Mouse (Mus musculus): Measurements from ENCODE around the gene Osbpl9. TPM values are rescaled to one million over a fixed set of nuclear protein-coding genes. Genes with fewer than 3 reads are reported as not detected.

Gene Osbpl9
- polyA plus RNA-seq, 1 experiment from 2014 or later: 57.2 TPM

DNA sequence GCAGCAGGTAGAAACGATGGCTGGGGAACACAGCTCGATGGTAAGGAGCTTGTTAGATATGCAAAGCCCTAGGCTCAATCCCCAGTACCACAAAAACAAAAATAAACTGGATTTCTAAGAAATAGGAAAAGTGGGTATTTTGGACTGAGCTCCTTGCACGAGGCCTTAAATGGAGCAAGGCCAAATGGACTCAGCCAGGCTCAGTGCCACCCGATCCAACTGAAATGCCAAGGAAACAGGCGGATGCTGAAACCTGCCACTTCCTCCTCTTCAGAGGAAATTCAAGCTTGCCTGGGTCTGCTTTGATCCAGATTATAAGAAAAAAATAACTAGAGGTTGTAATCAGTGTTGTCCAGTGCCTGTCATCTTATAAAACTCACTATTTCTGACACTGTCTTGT, 112.9 kb downstream of the Osbpl9 start:
- H3K27me3 ChIP-seq (ENCODE audit: control insufficient read depth, insufficient read depth, low read length): no peaks in the 10 kb centered on the region
- no peak overlapping the region for H3K27ac ChIP-seq (ENCODE audit: low read length)
- no peaks in the 10 kb centered on the region for H3K9me3 ChIP-seq (replicated peaks; ENCODE audit: control insufficient read depth, low read length)
- H3K36me3 ChIP-seq (ENCODE audit: control insufficient read depth, insufficient read depth): peaks cover 3% of the 10 kb centered on the region
- peaks cover 8% of the 10 kb centered on the region for H3K4me1 ChIP-seq (ENCODE audit: control insufficient read depth, insufficient read depth, low read length)
- 80% methylated on average over 5 of the region's 5 CpGs for whole genome bisulfite sequencing
- H3K9ac ChIP-seq (ENCODE audit: low read length): no peak overlapping the region
- H3K4me2 ChIP-seq (ENCODE audit: low read depth, low read length): no peak overlapping the region
- no peak for ATAC-seq (replicated peaks; ENCODE audit: extremely low read depth, insufficient read depth, low FRiP score)
- H3K4me3 ChIP-seq (ENCODE audit: low read length): no peak overlapping the region

DNA sequence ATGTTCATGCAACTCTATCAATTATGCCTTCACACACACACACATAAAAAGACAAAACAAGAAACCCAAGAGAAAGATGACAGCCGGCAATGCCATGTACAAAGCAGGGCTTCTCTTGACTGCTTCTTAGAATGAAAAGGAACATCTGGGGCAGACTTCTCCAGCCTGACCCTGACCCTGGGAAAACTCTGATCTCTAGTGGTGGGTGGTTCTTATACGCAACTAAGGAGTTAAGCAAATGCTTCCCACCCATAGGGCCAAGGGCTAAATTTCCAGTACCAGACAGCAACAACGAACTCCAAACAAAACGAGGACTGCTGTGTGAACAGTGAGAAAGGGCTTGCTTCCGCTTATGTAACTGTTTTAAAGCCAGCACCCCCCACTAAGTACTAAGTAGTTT, 122.0 kb downstream of the Osbpl9 start:
- WGBS: 58% methylated on average over 5 of the region's 5 CpGs
- H3K9ac ChIP-seq (ENCODE audit: low read length): no peak overlapping the region
- H3K27me3 ChIP-seq (ENCODE audit: control insufficient read depth, insufficient read depth, low read length): no peaks in the 10 kb centered on the region
- peaks cover 31% of the 10 kb centered on the region for H3K36me3 ChIP-seq (ENCODE audit: control insufficient read depth, insufficient read depth)
- no peaks in the 10 kb centered on the region for H3K9me3 ChIP-seq (replicated peaks; ENCODE audit: control insufficient read depth, low read length)
- no peaks in the 10 kb centered on the region for H3K4me1 ChIP-seq (ENCODE audit: control insufficient read depth, insufficient read depth, low read length)
- no peak overlapping the region for H3K27ac ChIP-seq (ENCODE audit: low read length)
- no peak overlapping the region for H3K4me3 ChIP-seq (ENCODE audit: low read length)
- ATAC-seq (replicated peaks; ENCODE audit: extremely low read depth, insufficient read depth, low FRiP score): no peak
- no peak overlapping the region for H3K4me2 ChIP-seq (ENCODE audit: low read depth, low read length)

DNA sequence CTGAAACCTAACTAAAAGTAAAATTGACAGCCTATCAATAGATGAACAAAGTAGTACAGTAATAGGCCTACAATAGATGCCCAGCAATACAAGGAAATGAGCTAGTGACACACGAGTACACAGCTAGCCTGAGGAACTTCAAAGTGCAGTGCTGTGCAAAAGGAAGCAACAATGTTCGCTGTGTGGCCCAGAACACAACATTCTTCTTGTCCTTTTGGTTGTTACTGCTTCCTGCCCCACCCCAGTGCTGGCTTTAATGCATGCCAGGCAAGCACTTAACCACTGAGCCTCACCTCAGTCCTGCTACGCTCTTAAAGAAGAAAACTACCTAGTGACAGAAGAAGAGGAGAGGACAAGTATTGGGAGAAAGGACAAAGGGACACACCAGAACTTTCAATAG, 122.4 kb downstream of the Osbpl9 start:
- Histone ChIP-seq H3K4me1 (ENCODE audit: control insufficient read depth, insufficient read depth, low read length) (no peaks in the 10 kb centered on the region), H3K4me2 (ENCODE audit: low read depth, low read length) (no peak overlapping the region), H3K36me3 (ENCODE audit: control insufficient read depth, insufficient read depth) (peaks cover 31% of the 10 kb centered on the region), H3K4me3 (ENCODE audit: low read length) (no peak overlapping the region), H3K9me3 (replicated peaks; ENCODE audit: control insufficient read depth, low read length) (no peaks in the 10 kb centered on the region), H3K27ac (ENCODE audit: low read length) (no peak overlapping the region), H3K9ac (ENCODE audit: low read length) (no peak overlapping the region), H3K27me3 (ENCODE audit: control insufficient read depth, insufficient read depth, low read length) (no peaks in the 10 kb centered on the region)
- no peak for ATAC-seq (replicated peaks; ENCODE audit: extremely low read depth, insufficient read depth, low FRiP score)
- 75% methylated on average over 3 of the region's 3 CpGs for WGBS

GRCm38 (mm10) chr4:109078941-109079340, 123.1 kb downstream of the Osbpl9 start:
- 92% methylated on average over 7 of the region's 7 CpGs for WGBS
- ATAC-seq (replicated peaks; ENCODE audit: extremely low read depth, insufficient read depth, low FRiP score): no peak
- H3K36me3 ChIP-seq (ENCODE audit: control insufficient read depth, insufficient read depth): peaks cover 31% of the 10 kb centered on the region
- H3K27me3 ChIP-seq (ENCODE audit: control insufficient read depth, insufficient read depth, low read length): no peaks in the 10 kb centered on the region
- H3K27ac ChIP-seq (ENCODE audit: low read length): no peak overlapping the region
- H3K9me3 ChIP-seq (replicated peaks; ENCODE audit: control insufficient read depth, low read length): no peaks in the 10 kb centered on the region
- H3K4me3 ChIP-seq (ENCODE audit: low read length): no peak overlapping the region
- no peaks in the 10 kb centered on the region for H3K4me1 ChIP-seq (ENCODE audit: control insufficient read depth, insufficient read depth, low read length)
- H3K9ac ChIP-seq (ENCODE audit: low read length): no peak overlapping the region
- H3K4me2 ChIP-seq (ENCODE audit: low read depth, low read length): no peak overlapping the region

DNA sequence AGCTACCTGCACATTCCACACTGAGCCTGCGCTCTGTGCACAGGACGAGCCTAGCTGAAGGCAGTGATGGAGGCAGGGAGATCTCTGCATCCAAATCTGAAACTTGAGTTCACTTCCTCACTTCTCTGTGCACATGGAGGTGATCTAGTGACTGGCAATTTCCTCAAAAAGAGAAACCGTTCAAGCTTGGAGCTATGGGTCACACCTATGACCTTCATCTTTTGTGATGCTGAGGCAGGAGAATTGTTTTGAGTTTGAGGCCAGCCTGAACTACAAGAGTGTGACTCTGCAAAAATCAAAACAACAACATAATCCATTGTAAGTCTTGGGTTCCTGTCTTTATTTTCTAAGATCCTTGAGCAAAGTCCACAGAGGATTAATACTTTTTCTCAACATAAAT, 128.8 kb downstream of the Osbpl9 start:
- Histone ChIP-seq H3K4me1 (ENCODE audit: control insufficient read depth, insufficient read depth, low read length) (peaks cover 6% of the 10 kb centered on the region), H3K27ac (ENCODE audit: low read length) (no peak overlapping the region), H3K9me3 (replicated peaks; ENCODE audit: control insufficient read depth, low read length) (no peaks in the 10 kb centered on the region), H3K9ac (ENCODE audit: low read length) (no peak overlapping the region), H3K27me3 (ENCODE audit: control insufficient read depth, insufficient read depth, low read length) (no peaks in the 10 kb centered on the region), H3K4me3 (ENCODE audit: low read length) (no peak overlapping the region), H3K36me3 (ENCODE audit: control insufficient read depth, insufficient read depth) (peaks cover 4% of the 10 kb centered on the region; the same call in 1 of the 2 replicates), H3K4me2 (ENCODE audit: low read depth, low read length) (no peak overlapping the region)
- WGBS: 80% methylated on average over 3 of the region's 3 CpGs
- no peak for ATAC-seq (replicated peaks; ENCODE audit: extremely low read depth, insufficient read depth, low FRiP score)

DNA sequence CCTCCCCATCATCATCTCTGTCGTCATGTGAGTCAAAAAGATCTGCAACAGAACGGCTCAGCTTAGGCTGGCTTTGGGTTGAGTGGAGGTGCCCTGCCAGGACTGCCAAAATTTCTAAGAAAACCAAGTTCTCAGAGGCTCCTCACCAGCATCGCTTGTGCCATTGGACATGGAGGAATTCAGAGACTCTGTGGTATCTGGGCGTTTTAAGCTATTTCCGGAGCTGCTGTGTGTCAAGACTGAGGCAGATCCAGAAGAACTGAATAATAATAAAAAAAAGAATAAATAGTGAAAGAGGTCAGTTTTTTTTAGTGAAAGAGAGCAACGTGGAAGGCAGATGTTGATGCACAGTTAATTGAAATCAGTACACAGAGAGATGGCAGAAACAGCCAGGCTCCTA, 129.2 kb downstream of the Osbpl9 start:
- H3K27ac ChIP-seq (ENCODE audit: low read length): no peak overlapping the region
- no peak overlapping the region for H3K9ac ChIP-seq (ENCODE audit: low read length)
- peaks cover 6% of the 10 kb centered on the region for H3K4me1 ChIP-seq (ENCODE audit: control insufficient read depth, insufficient read depth, low read length)
- no peak overlapping the region for H3K4me3 ChIP-seq (ENCODE audit: low read length)
- no peaks in the 10 kb centered on the region for H3K27me3 ChIP-seq (ENCODE audit: control insufficient read depth, insufficient read depth, low read length)
- ATAC-seq (replicated peaks; ENCODE audit: extremely low read depth, insufficient read depth, low FRiP score): no peak
- no peak overlapping the region for H3K4me2 ChIP-seq (ENCODE audit: low read depth, low read length)
- no peaks in the 10 kb centered on the region for H3K9me3 ChIP-seq (replicated peaks; ENCODE audit: control insufficient read depth, low read length)
- H3K36me3 ChIP-seq (ENCODE audit: control insufficient read depth, insufficient read depth): peaks cover 4% of the 10 kb centered on the region; the same call in 1 of the 2 replicates
- 54% methylated on average over 6 of the region's 6 CpGs for WGBS

DNA sequence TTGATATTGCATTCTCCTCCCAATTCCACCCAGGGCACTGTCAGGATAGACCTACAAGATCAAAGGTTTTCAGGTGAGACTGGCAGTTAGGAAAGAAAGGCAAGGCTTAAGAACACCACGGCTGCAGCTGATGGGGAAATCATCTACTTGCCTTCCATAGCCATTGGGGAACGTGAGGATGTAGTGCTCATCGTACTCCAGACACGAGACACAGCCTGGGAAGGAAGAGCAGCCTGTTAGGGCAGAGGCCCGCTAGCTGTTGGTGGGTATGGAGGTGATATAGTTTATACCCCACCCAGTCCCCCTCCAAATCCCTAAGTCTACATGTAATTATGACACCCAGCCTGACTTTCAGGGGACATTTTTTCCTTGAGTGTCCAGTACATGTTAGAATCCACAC, 136.4 kb downstream of the Osbpl9 start:
- Histone ChIP-seq H3K9me3 (replicated peaks; ENCODE audit: control insufficient read depth, low read length) (no peaks in the 10 kb centered on the region), H3K4me3 (ENCODE audit: low read length) (no peak overlapping the region), H3K9ac (ENCODE audit: low read length) (no peak overlapping the region), H3K27me3 (ENCODE audit: control insufficient read depth, insufficient read depth, low read length) (no peaks in the 10 kb centered on the region), H3K27ac (ENCODE audit: low read length) (no peak overlapping the region), H3K4me2 (ENCODE audit: low read depth, low read length) (no peak overlapping the region), H3K4me1 (ENCODE audit: control insufficient read depth, insufficient read depth, low read length) (no peaks in the 10 kb centered on the region), H3K36me3 (ENCODE audit: control insufficient read depth, insufficient read depth) (peaks cover 41% of the 10 kb centered on the region)
- 91% methylated on average over 5 of the region's 5 CpGs for WGBS
- ATAC-seq (replicated peaks; ENCODE audit: extremely low read depth, insufficient read depth, low FRiP score): no peak

- ATAC-seq (replicated peaks; ENCODE audit: extremely low read depth, insufficient read depth, low FRiP score): no peak
- no peaks in the 10 kb centered on the region for H3K27me3 ChIP-seq (ENCODE audit: control insufficient read depth, insufficient read depth, low read length)
- H3K36me3 ChIP-seq (ENCODE audit: control insufficient read depth, insufficient read depth): peaks cover 44% of the 10 kb centered on the region
- H3K4me3 ChIP-seq (ENCODE audit: low read length): no peak overlapping the region
- H3K9ac ChIP-seq (ENCODE audit: low read length): no peak overlapping the region
- no peak overlapping the region for H3K4me2 ChIP-seq (ENCODE audit: low read depth, low read length)
- H3K4me1 ChIP-seq (ENCODE audit: control insufficient read depth, insufficient read depth, low read length): no peaks in the 10 kb centered on the region
- no peaks in the 10 kb centered on the region for H3K9me3 ChIP-seq (replicated peaks; ENCODE audit: control insufficient read depth, low read length)
- H3K27ac ChIP-seq (ENCODE audit: low read length): no peak overlapping the region
- WGBS: 86% methylated on average over 6 of the region's 6 CpGs
These were observed 137.1 kb downstream of the Osbpl9 start for GRCm38 (mm10) chr4:109064941-109065340.

- no peak for ATAC-seq (replicated peaks; ENCODE audit: extremely low read depth, insufficient read depth, low FRiP score)
- peaks cover 64% of the 10 kb centered on the region for H3K36me3 ChIP-seq (ENCODE audit: control insufficient read depth, insufficient read depth)
- H3K4me1 ChIP-seq (ENCODE audit: control insufficient read depth, insufficient read depth, low read length): no peaks in the 10 kb centered on the region
- H3K9me3 ChIP-seq (replicated peaks; ENCODE audit: control insufficient read depth, low read length): no peaks in the 10 kb centered on the region
- H3K27me3 ChIP-seq (ENCODE audit: control insufficient read depth, insufficient read depth, low read length): no peaks in the 10 kb centered on the region
- no peak overlapping the region for H3K9ac ChIP-seq (ENCODE audit: low read length)
- no peak overlapping the region for H3K27ac ChIP-seq (ENCODE audit: low read length)
- 77% methylated on average over 4 of the region's 4 CpGs for WGBS
- no peak overlapping the region for H3K4me3 ChIP-seq (ENCODE audit: low read length)
- no peak overlapping the region for H3K4me2 ChIP-seq (ENCODE audit: low read depth, low read length)
These were observed 142.7 kb downstream of the Osbpl9 start for GRCm38 (mm10) chr4:109059255-109059821.

All from heart, embryonic 16.5 days (tissue).